Mouse (Mus musculus) MEL (cell line): ENCODE data around the gene Akap13. TPM values are rescaled to one million over a fixed set of nuclear protein-coding genes. Genes with fewer than 3 reads are reported as not detected.

Experiments
- DNase-seq: peaks from one replicate; pipeline ENCODE4 v3.0.0; 2011; ENCODE audit warnings: low read depth, low spot score
- H3K27ac ChIP-seq: 2 replicates; pipeline ENCODE4 v1.5.1; 2012; ENCODE audit warnings: low read depth, mild to moderate bottlenecking, control low read depth, low read length, moderate library complexity; ENCODE audit not compliant: control insufficient read depth
- H3K27me3 ChIP-seq, 2 experiments: fragments of 150-350 bp in 1 of 2; sonication (generic) in 1 of 2; 2 replicates each; pipeline ENCODE4 v1.6.1; 2012; ENCODE audit warnings: low read length in 2 of 2, mild to moderate bottlenecking in 2 of 2, improper control_type of control experiment in 1 of 2, moderate library complexity in 1 of 2; ENCODE audit not compliant: insufficient read depth in 2 of 2, control insufficient read depth in 1 of 2
- H3K36me3 ChIP-seq, 2 experiments: 2 replicates each; pipeline ENCODE4 v1.6.1; 2012 to 2014; ENCODE audit warnings: low read length in 2 of 2, improper control_type of control experiment in 1 of 2, inconsistent platforms in 1 of 2, mild to moderate bottlenecking in 1 of 2; ENCODE audit not compliant: insufficient read depth in 2 of 2, control insufficient read depth in 1 of 2
- H3K4me1 ChIP-seq, 2 experiments: fragments of 150-350 bp in 1 of 2; sonication (generic) in 1 of 2; 2 replicates each; pipeline ENCODE4 v1.6.1; 2012; ENCODE audit warnings: low read length in 2 of 2, improper control_type of control experiment in 1 of 2, mild to moderate bottlenecking in 1 of 2; ENCODE audit not compliant: insufficient read depth in 2 of 2, control insufficient read depth in 1 of 2
- H3K4me3 ChIP-seq, 2 experiments: fragments of 150-350 bp in 1 of 2; sonication (generic) in 1 of 2; 2 replicates each; pipeline ENCODE4 v1.5.1; 2012; ENCODE audit warnings: low read depth in 2 of 2, low read length in 2 of 2, mild to moderate bottlenecking in 2 of 2, moderate library complexity in 2 of 2, control low read depth in 1 of 2, improper control_type of control experiment in 1 of 2; ENCODE audit not compliant: control insufficient read depth in 1 of 2, insufficient read depth in 1 of 2
- H3K79me2 ChIP-seq: 2 replicates; pipeline ENCODE4 v1.6.1; 2012; ENCODE audit warnings: mild to moderate bottlenecking, low read length, moderate library complexity; ENCODE audit not compliant: control insufficient read depth, poor library complexity, insufficient read depth
- H3K9ac ChIP-seq: 2 replicates; pipeline ENCODE4 v1.6.1; 2012; ENCODE audit warnings: low read depth, mild to moderate bottlenecking, control low read depth, low read length, moderate library complexity; ENCODE audit not compliant: control insufficient read depth, poor library complexity, severe bottlenecking
- H3K9me3 ChIP-seq: fragments of 150-350 bp; sonication (generic); replicated peaks from 2 replicates; pipeline ENCODE4 v1.6.1; 2012; ENCODE audit warnings: mild to moderate bottlenecking, low read length, improper control_type of control experiment, moderate library complexity; ENCODE audit not compliant: insufficient read depth
- CHD1 ChIP-seq: IDR thresholded peaks from 2 replicates; pipeline ENCODE4 v1.6.1; 2012; ENCODE audit warnings: low read depth, mild to moderate bottlenecking, inconsistent platforms, low read length, improper control_type of control experiment
- EP300 ChIP-seq, 2 experiments: IDR thresholded peaks; 2 replicates each; pipeline ENCODE4 v1.6.1; 2011; ENCODE audit warnings: improper control_type of control experiment in 2 of 2, low read length in 2 of 2, low read depth in 1 of 2, mild to moderate bottlenecking in 1 of 2
- ETS1 ChIP-seq: IDR thresholded peaks from 2 replicates; pipeline ENCODE4 v1.6.1; 2012; ENCODE audit warnings: low read depth, mild to moderate bottlenecking, inconsistent platforms, low read length, improper control_type of control experiment, moderate library complexity
- GABPA ChIP-seq: IDR thresholded peaks from 2 replicates; pipeline ENCODE4 v1.6.1; 2012; ENCODE audit warnings: low read depth, mild to moderate bottlenecking, inconsistent platforms, low read length, improper control_type of control experiment, moderate library complexity
- GATA1 ChIP-seq: IDR thresholded peaks from 2 replicates; pipeline ENCODE4 v1.6.1; 2011; ENCODE audit warnings: low read depth, low read length, improper control_type of control experiment
- HCFC1 ChIP-seq: IDR thresholded peaks from 2 replicates; pipeline ENCODE4 v1.6.1; 2012; ENCODE audit warnings: low read depth, mild to moderate bottlenecking, inconsistent platforms, low read length, improper control_type of control experiment, moderate library complexity
- JUND ChIP-seq: IDR thresholded peaks from 2 replicates; pipeline ENCODE4 v1.6.1; 2011; ENCODE audit warnings: low read depth, mild to moderate bottlenecking, improper control_type of control experiment, low read length
- KAT2A ChIP-seq: conservative IDR thresholded peaks from 2 replicates; pipeline ENCODE4 v1.6.1; 2012; ENCODE audit warnings: low read depth, low read length, improper control_type of control experiment, inconsistent platforms
- MAZ ChIP-seq: IDR thresholded peaks from 2 replicates; pipeline ENCODE4 v1.6.1; 2012; ENCODE audit warnings: low read depth, mild to moderate bottlenecking, inconsistent platforms, low read length, improper control_type of control experiment
- MXI1 ChIP-seq: IDR thresholded peaks from 2 replicates; pipeline ENCODE4 v1.6.1; 2011; ENCODE audit warnings: mild to moderate bottlenecking, low read depth, low read length, improper control_type of control experiment
- MYB ChIP-seq: IDR thresholded peaks from 2 replicates; pipeline ENCODE4 v1.6.1; 2011; ENCODE audit warnings: mild to moderate bottlenecking, low read depth, low read length, improper control_type of control experiment
- POLR2AphosphoS2 ChIP-seq: IDR thresholded peaks from 2 replicates; pipeline ENCODE4 v1.6.1; 2011; ENCODE audit warnings: low read length, improper control_type of control experiment
- POLR2AphosphoS5 ChIP-seq: IDR thresholded peaks from 2 replicates; pipeline ENCODE4 v1.6.1; 2012; ENCODE audit warnings: low read depth, borderline replicate concordance, mild to moderate bottlenecking, inconsistent platforms, low read length, moderate library complexity, mixed read lengths
- RCOR1 ChIP-seq: IDR thresholded peaks from 2 replicates; pipeline ENCODE4 v1.6.1; 2012; ENCODE audit warnings: low read depth, mild to moderate bottlenecking, inconsistent platforms, low read length, improper control_type of control experiment
- SIN3A ChIP-seq: IDR thresholded peaks from 2 replicates; pipeline ENCODE4 v1.6.1; 2012; ENCODE audit warnings: low read length, improper control_type of control experiment, inconsistent platforms
- SMC3 ChIP-seq: IDR thresholded peaks from 2 replicates; pipeline ENCODE4 v1.6.1; 2011; ENCODE audit warnings: low read depth, low read length, improper control_type of control experiment
- TAL1 ChIP-seq: IDR thresholded peaks from 2 replicates; pipeline ENCODE4 v1.6.1; 2012; ENCODE audit warnings: mild to moderate bottlenecking, inconsistent platforms, low read length, moderate library complexity, mixed read lengths
- TBP ChIP-seq: IDR thresholded peaks from 2 replicates; pipeline ENCODE4 v1.8.0; 2011; ENCODE audit warnings: low read depth, low read length, improper control_type of control experiment
- TCF12 ChIP-seq: IDR thresholded peaks from 2 replicates; pipeline ENCODE4 v1.6.1; 2014; ENCODE audit warnings: low read depth, mild to moderate bottlenecking, inconsistent platforms, low read length, improper control_type of control experiment, moderate library complexity
- UBTF ChIP-seq: IDR thresholded peaks from 2 replicates; pipeline ENCODE4 v1.6.1; 2012; ENCODE audit warnings: low read depth, mild to moderate bottlenecking, inconsistent platforms, low read length, improper control_type of control experiment, moderate library complexity, borderline replicate concordance; ENCODE audit not compliant: insufficient read depth
- USF2 ChIP-seq, 2 experiments: IDR thresholded peaks; 2 replicates each; pipeline ENCODE4 v1.6.1; 2011 to 2012; ENCODE audit warnings: improper control_type of control experiment in 2 of 2, low read length in 2 of 2, borderline replicate concordance in 1 of 2, inconsistent platforms in 1 of 2, low read depth in 1 of 2, mild to moderate bottlenecking in 1 of 2; ENCODE audit not compliant: insufficient read depth in 1 of 2
- polyA plus RNA-seq, 2 experiments: library from polyadenylated mRNA; stranded (reverse) in 1 of 2; unstranded in 1 of 2; fragments of >175 nt in 1 of 2; fragments of >200 nt in 1 of 2; gene quantifications; 2 replicates each; pipeline versions ENCODE4 v1.2.1 to v1.2.4; 2012; ENCODE audit warnings: low replicate concordance in 2 of 2, low read depth in 1 of 2; ENCODE audit not compliant: insufficient read length in 2 of 2, insufficient read depth in 1 of 2, missing spikeins in 1 of 2
- total RNA-seq: library from RNA; depleted of rRNA; stranded (reverse); fragments of 300-350 nt; gene quantifications from 2 replicates; pipeline ENCODE4 v1.2.3, GENCODE M21; 2012

The Akap13 gene
- total and polyA plus RNA-seq, 3 experiments: 4.1 to 4.5 TPM; not detected in 1

DNA sequence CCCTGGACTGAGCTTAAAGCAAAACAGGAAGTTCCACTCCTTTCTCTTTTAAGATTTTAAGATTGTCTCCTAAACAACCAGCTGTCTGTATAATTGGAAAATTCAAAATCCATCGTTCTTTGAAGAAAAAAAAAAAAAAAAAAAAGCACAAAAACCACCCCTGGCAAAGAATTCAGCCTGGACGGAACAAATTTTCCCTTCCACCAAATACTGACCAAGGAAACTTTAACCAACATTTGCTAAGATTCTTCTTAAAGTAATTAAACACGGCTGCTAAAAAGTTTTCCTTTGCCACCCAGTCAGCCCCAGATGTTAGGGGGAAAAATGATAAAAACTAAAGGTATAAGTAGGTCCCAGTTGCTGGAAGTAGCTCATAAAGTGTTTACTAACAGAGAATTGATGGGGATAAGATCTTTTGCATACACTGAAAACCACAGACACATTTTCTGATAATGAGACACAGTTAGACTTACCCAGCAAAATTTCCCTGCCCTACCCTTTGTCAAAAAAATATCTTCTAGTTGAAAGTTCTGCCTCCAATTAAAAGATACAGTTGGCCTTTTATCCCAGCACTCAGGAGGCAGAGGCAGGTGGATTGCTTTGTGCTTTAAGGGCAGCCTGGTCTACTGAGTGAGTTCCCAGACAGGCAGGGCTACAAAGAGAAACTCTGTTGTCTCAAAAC lies 338.5 kb downstream of the Akap13 start:
- peak; percentile 21 for DNase-seq
- peaks cover 0 to 7% of the 10 kb centered on the region in 2 experiments; a peak in 3 of 4 replicates for H3K4me1 ChIP-seq
- H3K27me3 ChIP-seq: no peaks in the 10 kb centered on the region
- H3K9ac ChIP-seq: no peak overlapping the region
- H3K27ac ChIP-seq: no peak overlapping the region
- H3K36me3 ChIP-seq: peaks cover 0 to 10% of the 10 kb centered on the region in 2 experiments; a peak in 2 of 4 replicates
- TF ChIP-seq USF2 (IDR thresholded peaks at IDR 0.05; ENCODE audit: borderline replicate concordance in 1 of 2, insufficient read depth in 1 of 2, low read depth in 1 of 2, low read length in 2 of 2) (no peak), GATA1 (peak; percentile 37; the same call in 1 of the 2 replicates)
- TF ChIP-seq, all 39 proteins: peak for 1
- Histone ChIP-seq H3K79me2 (no peaks in the 10 kb centered on the region), H3K9me3 (no peaks in the 10 kb centered on the region), H3K4me3 (peak overlapping the region; percentile 1 to 14; a peak in 1 of 4 replicates)

DNA sequence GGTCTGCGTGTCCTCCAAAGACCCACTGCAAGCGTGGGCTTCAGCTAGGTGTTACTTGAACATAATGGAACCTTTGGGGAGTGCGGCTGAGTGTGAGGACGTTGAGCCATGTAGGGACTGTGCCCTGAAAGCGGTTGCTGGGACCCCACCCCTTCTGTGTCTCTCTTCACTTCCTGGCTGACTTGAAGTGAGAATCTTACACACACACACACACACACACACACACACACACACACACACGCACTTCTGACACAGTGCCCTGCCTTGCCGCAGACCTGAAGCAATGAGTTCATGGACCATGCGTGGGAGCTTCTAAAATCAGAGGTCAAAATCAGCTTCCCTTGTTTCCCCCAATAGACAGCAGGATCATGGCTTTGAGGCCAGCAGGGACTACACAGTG lies 339.8 kb downstream of the Akap13 start:
- Histone ChIP-seq H3K4me1 (peaks cover 0 to 7% of the 10 kb centered on the region in 2 experiments; a peak in 3 of 4 replicates), H3K27ac (no peak overlapping the region), H3K79me2 (no peaks in the 10 kb centered on the region), H3K27me3 (no peaks in the 10 kb centered on the region), H3K4me3 (no peak overlapping the region), H3K9ac (no peak overlapping the region), H3K9me3 (no peaks in the 10 kb centered on the region), H3K36me3 (peaks cover 0 to 10% of the 10 kb centered on the region in 2 experiments; a peak in 2 of 4 replicates)
- TF ChIP-seq HCFC1 (no peak), CHD1 (no peak), POLR2AphosphoS2 (no peak), TBP (no peak), UBTF (no peak), SIN3A (no peak), POLR2AphosphoS5 (no peak), SMC3 (no peak), USF2 (IDR thresholded peaks at IDR 0.05; ENCODE audit: borderline replicate concordance in 1 of 2, insufficient read depth in 1 of 2, low read depth in 1 of 2, low read length in 2 of 2) (no peak), TAL1 (no peak), TCF12 (no peak), MYB (no peak), JUND (no peak), EP300 (IDR thresholded peaks at IDR 0.05; ENCODE audit: low read depth in 1 of 2, low read length in 2 of 2) (no peak), RCOR1 (no peak), MXI1 (no peak), KAT2A (no peak), ETS1 (no peak), MAZ (no peak), GABPA (no peak)
- DNase-seq: no peak
